ENCODE assay signal across 1 mouse cellular context in genomic region chr2:181722213-181722612, GRCm38 (mm10).
TF ChIP-seq lines count a peak whose summit lies in the region.

No protein-coding gene starts in this region.

TF ChIP-seq in C2C12, 6 proteins besides CTCF, POLR2A, EP300 and RAD21 (continued from another document):
- TF ChIP-seq FOSL1 (IDR thresholded peaks at IDR 0.05; ENCODE audit: insufficient read depth, low read length, poor library complexity, severe bottlenecking) (no peak), CEBPB (IDR thresholded peaks at IDR 0.05; ENCODE audit: low read depth) (no peak), USF1 (IDR thresholded peaks at IDR 0.05; ENCODE audit: low read depth) (no peak), MAX (IDR thresholded peaks at IDR 0.05) (no peak), MYOD1 (IDR thresholded peaks at IDR 0.05; ENCODE audit: control insufficient read depth, insufficient read length, low read depth) (no peak)
